ENCODE assay signal across 8 mouse cellular contexts in genomic region chr5:117120489-117121466, GRCm38 (mm10). TPM values are rescaled to one million over a fixed set of nuclear protein-coding genes. Genes with fewer than 3 reads are reported as not detected.
DNase-seq lines count a peak whose midpoint lies in the region; ATAC-seq lines count a peak whose summit lies in the region.

No protein-coding gene starts in this region.

- peak overlapping the region; percentile 85 for H3K4me2 ChIP-seq in hindbrain, embryonic 15.5 days
- peak overlapping the region; percentile 89 for H3K4me2 ChIP-seq in lung, embryonic 16.5 days (ENCODE audit: low read depth, low read length)

- 0 out of 2 replicates have a peak, but pooled peaks cover 6% of the 10 kb centered on the region for H3K27me3 ChIP-seq in hindbrain, embryonic 15.5 days
- H3K27me3 ChIP-seq in lung, embryonic 16.5 days (ENCODE audit: control insufficient read depth, insufficient read depth, low read depth, low read length): no peaks in the 10 kb centered on the region

- H3K9me3 ChIP-seq in hindbrain, embryonic 15.5 days: no peaks in the 10 kb centered on the region
- no peaks in the 10 kb centered on the region for H3K9me3 ChIP-seq in lung, embryonic 16.5 days (ENCODE audit: control insufficient read depth, low read length)

- no peaks in the 10 kb centered on the region for H3K36me3 ChIP-seq in hindbrain, embryonic 15.5 days
- H3K36me3 ChIP-seq in lung, embryonic 16.5 days (ENCODE audit: control insufficient read depth, insufficient read depth, low read length): no peaks in the 10 kb centered on the region

- H3K27ac ChIP-seq in hindbrain, embryonic 15.5 days (replicated peaks): no peak overlapping the region
- no peak overlapping the region for H3K27ac ChIP-seq in lung, embryonic 16.5 days (ENCODE audit: low read length)

- peak overlapping the region; percentile 64 for H3K9ac ChIP-seq in hindbrain, embryonic 15.5 days
- H3K9ac ChIP-seq in lung, embryonic 16.5 days (ENCODE audit: low read length): peak overlapping the region; percentile 78

- peak overlapping the region; percentile 84 for H3K4me3 ChIP-seq in hindbrain, embryonic 15.5 days
- peak overlapping the region; percentile 80 for H3K4me3 ChIP-seq in lung, embryonic 16.5 days (ENCODE audit: low read length)

- ATAC-seq in hindbrain, embryonic 15.5 days (ENCODE audit: low FRiP score, low read depth): no peak; the same call in 1 of the 2 replicates
- no peak for ATAC-seq in lung, embryonic 16.5 days (ENCODE audit: low read depth)
- no peak; the same call in 1 of the 2 replicates for ATAC-seq in monocyte, adult 5-6 weeks (replicated peaks; ENCODE audit: insufficient number of reproducible peaks, low FRiP score, low TSS enrichment, poor library complexity, severe bottlenecking)

- peak; percentile 36 for DNase-seq in adrenal gland, postnatal 10 days
- DNase-seq in adrenal gland, postnatal 36 days: no peak
- peak; percentile 17 for DNase-seq in thymus, postnatal 0 days (ENCODE audit: low spot score)
- DNase-seq in thymus, adult 18-20 months: no peak
- peak; percentile 30 for DNase-seq in thymus, postnatal 25 days

- peaks cover 24% of the 10 kb centered on the region for H3K4me1 ChIP-seq in hindbrain, embryonic 15.5 days (replicated peaks)
- H3K4me1 ChIP-seq in lung, embryonic 16.5 days (replicated peaks; ENCODE audit: control insufficient read depth, insufficient read depth, low read length): peaks cover 17% of the 10 kb centered on the region; the same call in 1 of the 2 replicates

- under 1% methylated on average over 40 of the region's 40 CpGs for WGBS in hindbrain, embryonic 15.5 days
- 1% methylated on average over 40 of the region's 40 CpGs for WGBS in lung, embryonic 16.5 days

RNA-seq across cellular contexts. Expression of gene Taok3, which starts 0.8 kb away (rescaled TPM):
- total RNA-seq in adrenal gland, postnatal 10 days (2021): 10 to 100 TPM; 26.0 to 29.3 TPM
- total RNA-seq in adrenal gland, postnatal 36 days (2021): 10 to 100 TPM; 31.3 to 40.7 TPM
- polyA plus RNA-seq in thymus, postnatal 0 days (2015; fragmentation: Nextera tagmentation; extraction: Ambion mirVana): 68.1 and 71.1 TPM in 2 replicates
- 57.6 and 57.7 TPM in 2 replicates for polyA plus RNA-seq in hindbrain, embryonic 15.5 days (2015; fragmentation: Nextera tagmentation; extraction: Ambion mirVana)
- polyA plus RNA-seq in lung, embryonic 16.5 days (2015; fragmentation: Nextera tagmentation; extraction: Ambion mirVana): 33.5 and 37.1 TPM in 2 replicates
- 81.6 to 108 TPM (median 90.0 TPM) in 3 replicates for total RNA-seq in monocyte, adult 5-6 weeks (2017)

RNA-seq across cellular contexts. Expression of gene Suds3, which starts 4.9 kb away (rescaled TPM):
- 100 to 1,000 TPM; 100 to 109 TPM for total RNA-seq in adrenal gland, postnatal 10 days (2021)
- total RNA-seq in adrenal gland, postnatal 36 days (2021): 100 to 1,000 TPM; 115 to 134 TPM
- polyA plus RNA-seq in thymus, postnatal 0 days (2015; fragmentation: Nextera tagmentation; extraction: Ambion mirVana): 66.0 and 69.1 TPM in 2 replicates
- 83.1 and 88.6 TPM in 2 replicates for polyA plus RNA-seq in hindbrain, embryonic 15.5 days (2015; fragmentation: Nextera tagmentation; extraction: Ambion mirVana)
- polyA plus RNA-seq in lung, embryonic 16.5 days (2015; fragmentation: Nextera tagmentation; extraction: Ambion mirVana): 56.9 and 63.4 TPM in 2 replicates
- total RNA-seq in monocyte, adult 5-6 weeks (2017): 88.9 to 99.4 TPM (median 95.5 TPM) in 3 replicates

Comparison
In these comparisons a context has a peak if more than half of its experiments do, and no peak if none do; other contexts are left out.
1. DNase-seq: peak in adrenal gland, postnatal 10 days (single experiment), thymus, postnatal 0 days (single experiment) and thymus, postnatal 25 days (single experiment); none in adrenal gland, postnatal 36 days (0 of 2) and thymus, adult 18-20 months (0 of 2).